Mouse (Mus musculus) megakaryocyte, embryonic 14.5 days (primary cell): Measurements from ENCODE around the gene Prpf31. TPM values are rescaled to one million over a fixed set of nuclear protein-coding genes. Genes with fewer than 3 reads are reported as not detected.
A peak's percentile ranks its signal among the peaks of the same experiment; 100 is the strongest.
"Not testable (repeated sequence)": the region's sequence is repeated elsewhere in the genome, so short reads cannot be mapped to it uniquely, and the experiment has no call there.

Experiments used
- H3K27me3 ChIP-seq: replicated peaks from 2 replicates; pipeline ENCODE3; 2012; ENCODE audit warnings: inconsistent platforms
- H3K36me3 ChIP-seq: replicated peaks from 2 replicates; pipeline ENCODE3; 2012; ENCODE audit warnings: low read length, inconsistent platforms, mixed read lengths
- H3K4me1 ChIP-seq: 2 replicates; pipeline ENCODE4 v1.6.1; 2012; ENCODE audit warnings: inconsistent platforms
- H3K4me3 ChIP-seq: replicated peaks from 2 replicates; pipeline ENCODE3; 2012; ENCODE audit warnings: moderate library complexity, mild to moderate bottlenecking, inconsistent platforms
- H3K9me3 ChIP-seq: 2 replicates; pipeline ENCODE4 v1.6.1; 2012; ENCODE audit warnings: inconsistent platforms
- FLI1 ChIP-seq: IDR thresholded peaks from 2 replicates; pipeline ENCODE4 v1.6.1; 2012; ENCODE audit warnings: low read length, inconsistent platforms, mixed read lengths
- GATA1 ChIP-seq: IDR thresholded peaks from 3 replicates; pipeline ENCODE4 v1.6.1; 2012; ENCODE audit warnings: mixed read lengths, low read length, inconsistent platforms, borderline replicate concordance
- polyA plus RNA-seq: library from polyadenylated mRNA; stranded (reverse); fragments of >175 nt; gene quantifications from 2 replicates; pipeline ENCODE4 v1.2.3, GENCODE M21; 2012; ENCODE audit warnings: low replicate concordance; ENCODE audit not compliant: insufficient read depth

Gene Prpf31
- polyA plus RNA-seq, result 7.5 and 49.6 TPM in 2 replicates

DNA sequence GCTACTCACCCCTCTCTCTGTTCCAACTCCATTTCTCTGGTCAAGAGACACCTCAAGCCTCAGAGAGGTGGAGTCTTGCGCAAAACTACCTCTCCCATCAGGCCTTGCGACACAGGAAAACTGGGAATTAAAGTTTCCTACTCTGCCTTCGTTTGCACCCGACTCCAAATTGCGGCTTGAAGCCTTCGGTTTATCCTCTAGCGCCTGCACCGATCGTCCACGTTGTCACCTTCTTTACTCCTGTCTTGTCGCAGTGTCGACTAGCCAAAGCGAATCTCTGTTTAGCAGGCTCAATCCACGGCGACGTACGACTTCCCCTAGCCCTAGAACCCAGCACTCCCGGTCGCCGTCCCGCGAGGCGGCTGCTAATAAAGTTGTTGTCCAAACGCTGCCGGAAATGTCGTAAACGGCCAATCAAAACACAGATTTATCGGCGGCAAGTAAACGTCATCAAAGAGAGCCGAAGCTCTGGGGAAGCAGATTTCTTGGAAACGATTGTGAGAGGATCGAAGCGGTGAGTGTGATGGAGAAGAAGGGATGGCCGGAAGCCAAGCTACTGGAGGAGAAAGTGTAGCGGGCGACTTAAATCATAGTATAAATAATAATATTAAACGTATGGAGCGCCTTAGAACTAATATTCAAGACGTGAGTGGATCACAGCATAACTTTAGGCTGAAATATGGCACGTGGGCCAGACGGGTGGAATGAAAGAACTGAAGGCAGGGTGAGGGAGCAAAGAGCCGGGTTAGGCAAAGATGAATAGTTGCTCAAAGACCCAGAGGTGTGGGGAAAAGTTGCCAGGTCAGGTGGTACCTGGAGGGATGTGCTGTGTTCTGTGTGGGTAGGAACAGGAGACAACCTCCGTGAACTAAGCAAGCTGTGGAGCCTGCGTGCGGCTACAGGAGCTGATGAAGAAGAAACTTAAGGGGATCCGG, at the start of gene Prpf31, which contains the start of gene Tfpt:
Gene Prpf31, plus strand, starts transcription at position 443 of the 935 bp plus-strand sequence.
Gene Tfpt, minus strand, starts transcription at position 387 of the 935 bp plus-strand sequence.
- Histone ChIP-seq H3K4me3 (peak within 1 kb of the TSS; percentile 93), H3K36me3 (peaks cover 75% of the 10 kb centered on the region), H3K4me1 (peaks cover 80% of the 10 kb centered on the region), H3K9me3 (no peaks in the 10 kb centered on the region), H3K27me3 (no peaks in the 10 kb centered on the region)
- TF ChIP-seq FLI1 (0 out of 2 replicates have a peak, but pooled peaks have one; percentile 61), GATA1 (no peak)

DNA sequence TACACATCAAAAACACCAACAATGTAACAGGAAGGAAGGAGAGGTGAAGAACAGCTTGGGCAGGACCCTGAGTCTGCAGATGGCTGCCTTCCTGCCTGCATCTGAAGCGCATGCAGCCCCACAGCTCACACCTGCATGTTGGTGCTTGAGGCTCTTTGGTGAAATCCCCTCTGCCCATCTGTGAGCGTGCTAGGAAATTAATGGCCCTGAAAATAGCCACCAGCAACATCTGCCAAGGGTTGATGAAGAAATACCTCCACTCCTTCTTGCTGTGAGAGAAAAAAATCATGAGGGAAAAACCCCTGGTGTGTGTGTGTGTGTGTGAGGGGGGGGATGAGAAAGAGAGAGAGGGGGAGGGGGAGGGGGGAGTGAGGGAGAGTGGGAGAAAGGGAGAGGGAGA, 49.8 kb upstream of the Prpf31 start:
- peaks cover 5% of the 10 kb centered on the region; the same call in 1 of the 2 replicates for H3K4me1 ChIP-seq
- TF ChIP-seq GATA1 (no peak), FLI1 (no peak)
- no peak overlapping the region for H3K4me3 ChIP-seq
- peaks cover 7% of the 10 kb centered on the region; the same call in 1 of the 2 replicates for H3K9me3 ChIP-seq
- no peaks in the 10 kb centered on the region for H3K36me3 ChIP-seq
- no peaks in the 10 kb centered on the region for H3K27me3 ChIP-seq

- Histone ChIP-seq H3K36me3 (no peaks in the 10 kb centered on the region), H3K9me3 (peaks cover 7% of the 10 kb centered on the region; the same call in 1 of the 2 replicates), H3K4me3 (peak overlapping the region; percentile 1), H3K27me3 (no peaks in the 10 kb centered on the region), H3K4me1 (peaks cover 23% of the 10 kb centered on the region)
- TF ChIP-seq FLI1 (no peak), GATA1 (no peak)
Observed at GRCm38 (mm10) chr7:3585763-3586162, 44.0 kb upstream of the Prpf31 start.

DNA sequence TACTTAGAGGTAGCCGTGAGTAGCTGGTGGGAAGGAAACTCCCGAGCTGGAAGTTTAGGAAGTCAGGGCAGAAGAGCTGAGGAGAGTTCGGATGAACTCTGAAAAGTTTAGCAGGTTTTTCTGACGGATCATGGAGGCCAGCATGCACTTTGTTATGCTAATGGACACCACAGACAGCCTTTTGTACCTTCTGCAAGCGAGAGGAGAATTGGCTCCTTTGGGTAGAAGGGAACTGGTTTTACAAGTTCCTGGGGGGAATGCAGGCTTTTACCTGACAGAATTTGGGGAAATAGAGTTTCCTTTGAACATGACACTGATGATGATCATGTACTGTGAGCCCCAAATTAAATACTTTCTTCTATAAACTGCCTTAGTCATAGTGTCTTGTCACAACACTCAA, 43.5 kb upstream of the Prpf31 start:
- Histone ChIP-seq H3K4me3 (no peak overlapping the region), H3K4me1 (peaks cover 19% of the 10 kb centered on the region)
- TF ChIP-seq GATA1 (no peak), FLI1 (no peak)

DNA sequence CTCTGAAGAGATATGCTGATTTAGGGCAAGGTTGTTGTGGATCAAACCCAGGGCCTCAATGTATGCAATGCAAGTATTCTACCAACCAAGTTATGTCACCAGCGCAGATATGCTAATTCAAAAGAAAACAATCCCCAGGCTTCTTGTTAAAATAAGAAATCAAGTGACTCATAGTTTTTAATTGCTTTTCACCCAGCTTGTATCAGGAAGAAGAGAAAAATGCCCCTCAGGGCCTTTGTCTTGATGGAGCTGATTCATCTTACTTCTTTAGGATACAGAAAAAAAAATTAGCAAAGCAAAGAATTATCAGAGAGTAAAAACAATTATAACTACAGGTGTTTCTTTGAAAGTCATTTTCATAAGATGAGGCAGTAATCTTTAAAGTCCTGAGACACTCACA, 42.5 kb upstream of the Prpf31 start:
- Histone ChIP-seq H3K4me1 (peaks cover 19% of the 10 kb centered on the region), H3K9me3 (no peaks in the 10 kb centered on the region), H3K27me3 (no peaks in the 10 kb centered on the region), H3K36me3 (no peaks in the 10 kb centered on the region), H3K4me3 (no peak overlapping the region)
- no peak for TF ChIP-seq FLI1
- no peak for TF ChIP-seq GATA1

More for the DNA sequence above, 43.5 kb upstream of the Prpf31 start:
- Histone ChIP-seq H3K9me3 (peaks cover 3% of the 10 kb centered on the region; the same call in 1 of the 2 replicates), H3K36me3 (no peaks in the 10 kb centered on the region), H3K27me3 (no peaks in the 10 kb centered on the region)

DNA sequence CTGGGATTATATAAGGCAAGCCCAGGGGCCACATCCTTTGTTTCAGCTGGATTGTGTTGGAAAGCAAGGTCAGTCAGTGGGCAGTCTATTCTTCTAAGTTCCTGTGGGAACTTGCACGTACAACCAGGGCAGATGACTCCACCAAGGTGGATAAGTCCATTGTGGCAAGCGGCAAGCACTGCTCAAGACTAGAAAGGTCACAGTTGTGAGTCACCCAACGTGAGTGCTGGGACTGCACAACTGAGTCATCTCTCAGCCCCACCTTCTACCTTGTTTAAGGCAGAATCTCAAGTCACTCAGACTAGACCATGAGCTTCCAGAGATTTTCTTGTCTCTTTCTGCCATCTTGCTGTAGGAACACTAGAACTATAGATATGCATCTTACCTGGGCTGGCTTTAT, 39.2 kb upstream of the Prpf31 start:
- TF ChIP-seq GATA1 (no peak), FLI1 (no peak)
- no peaks in the 10 kb centered on the region for H3K27me3 ChIP-seq
- no peak overlapping the region for H3K4me3 ChIP-seq

DNA sequence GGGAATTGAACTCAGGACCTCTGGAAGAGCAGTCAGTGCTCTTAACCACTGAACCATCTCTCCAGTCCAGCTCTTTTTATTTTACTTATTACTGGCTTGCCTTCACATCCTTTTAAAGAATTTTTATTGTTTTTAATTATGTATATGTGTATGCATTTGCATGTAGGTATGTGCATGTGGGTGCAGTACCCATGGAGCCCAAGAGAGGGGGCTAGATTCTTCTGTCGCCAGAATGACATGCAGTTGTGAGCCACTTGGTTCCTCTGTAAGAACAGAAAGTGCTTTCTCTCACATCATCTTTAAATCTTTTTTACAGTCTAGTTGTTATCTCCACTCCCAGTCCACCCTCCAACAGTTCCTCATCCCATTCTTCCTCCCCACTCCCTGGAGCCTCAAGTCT, 38.3 kb upstream of the Prpf31 start:
- TF ChIP-seq FLI1 (no peak), GATA1 (no peak)
- no peaks in the 10 kb centered on the region for H3K36me3 ChIP-seq
- no peak overlapping the region for H3K4me3 ChIP-seq
- H3K9me3 ChIP-seq, result no peaks in the 10 kb centered on the region
- no peaks in the 10 kb centered on the region for H3K27me3 ChIP-seq
- peaks cover 9% of the 10 kb centered on the region for H3K4me1 ChIP-seq

More for the DNA sequence above, 39.2 kb upstream of the Prpf31 start:
- Histone ChIP-seq H3K36me3 (no peaks in the 10 kb centered on the region), H3K4me1 (peaks cover 19% of the 10 kb centered on the region), H3K9me3 (no peaks in the 10 kb centered on the region)

DNA sequence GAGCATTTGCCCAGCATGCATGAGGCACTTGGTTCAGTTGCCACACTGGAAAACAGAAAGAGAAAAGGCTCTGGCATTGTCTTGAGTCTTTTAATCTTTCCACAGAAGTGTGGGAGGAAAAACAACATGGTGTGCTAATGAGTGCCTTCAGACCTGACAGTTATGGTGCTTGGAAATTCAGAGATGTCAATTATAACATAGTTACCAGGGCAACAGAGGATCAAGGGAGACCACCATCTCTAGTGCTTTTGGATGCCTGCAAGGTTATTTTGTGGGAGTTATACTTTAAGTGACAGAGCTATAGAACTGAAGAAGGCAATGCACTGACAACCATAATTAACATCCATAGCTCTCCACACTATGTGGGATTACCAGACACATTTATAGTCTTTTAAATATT, 35.9 kb upstream of the Prpf31 start:
- Histone ChIP-seq H3K36me3 (no peaks in the 10 kb centered on the region), H3K4me3 (no peak overlapping the region), H3K4me1 (peaks cover 9% of the 10 kb centered on the region), H3K27me3 (no peaks in the 10 kb centered on the region), H3K9me3 (no peaks in the 10 kb centered on the region)
- TF ChIP-seq FLI1 (no peak), GATA1 (no peak)

DNA sequence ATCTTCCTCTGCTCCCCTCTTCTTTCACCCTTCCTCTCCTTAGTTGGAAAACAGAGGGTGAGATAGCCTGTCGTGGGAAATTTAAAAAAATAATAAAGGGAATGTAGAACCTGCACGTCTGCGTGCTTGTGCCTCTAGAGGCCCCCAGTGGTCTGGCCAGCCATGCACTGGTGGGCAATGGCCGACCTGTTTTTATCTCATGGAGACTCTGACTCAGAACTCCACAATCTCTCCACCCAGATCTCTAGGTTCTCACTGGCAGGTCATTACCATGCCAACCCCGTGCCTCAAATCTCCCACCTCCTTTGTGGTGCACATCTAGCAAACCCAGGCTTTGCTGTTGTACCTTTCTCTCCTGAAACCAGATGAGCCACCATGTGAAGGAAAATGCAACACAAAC, 35.1 kb upstream of the Prpf31 start:
- Histone ChIP-seq H3K27me3 (no peaks in the 10 kb centered on the region), H3K9me3 (no peaks in the 10 kb centered on the region), H3K4me1 (peaks cover 9% of the 10 kb centered on the region), H3K36me3 (no peaks in the 10 kb centered on the region), H3K4me3 (no peak overlapping the region)
- no peak for TF ChIP-seq GATA1
- no peak for TF ChIP-seq FLI1

GRCm38 (mm10) chr7:3595146-3595545, 34.6 kb upstream of the Prpf31 start:
- TF ChIP-seq GATA1, result no peak
- TF ChIP-seq FLI1, result no peak
- H3K27me3 ChIP-seq, result no peaks in the 10 kb centered on the region
- no peaks in the 10 kb centered on the region for H3K36me3 ChIP-seq
- peaks cover 9% of the 10 kb centered on the region for H3K4me1 ChIP-seq
- no peak overlapping the region for H3K4me3 ChIP-seq
- H3K9me3 ChIP-seq, result no peaks in the 10 kb centered on the region

DNA sequence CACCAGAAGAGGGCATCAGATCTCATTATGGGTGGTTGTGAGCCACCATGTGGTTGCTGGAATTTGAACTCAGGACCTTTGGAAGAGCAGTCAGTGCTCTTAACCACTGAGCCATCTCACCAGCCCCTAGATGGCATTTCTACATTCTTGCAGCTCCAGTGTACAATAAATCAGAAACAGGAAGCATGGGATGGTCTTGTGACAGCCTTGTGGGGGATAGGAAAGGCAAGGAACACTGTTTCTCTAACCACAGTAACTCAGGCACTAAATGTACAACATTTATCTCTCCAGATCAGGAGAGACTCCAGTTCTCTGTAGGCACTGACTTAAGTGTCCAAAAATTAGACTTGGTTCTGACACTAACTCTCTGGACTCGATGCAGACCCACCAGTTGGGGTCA, 32.0 kb upstream of the Prpf31 start:
- not testable (repeated sequence) for H3K9me3 ChIP-seq, H3K36me3 ChIP-seq, H3K4me3 ChIP-seq, H3K27me3 ChIP-seq
- H3K4me1 ChIP-seq, result peaks cover 23% of the 10 kb centered on the region
